Mouse (Mus musculus) CH12.LX (cell line): ENCODE data around the gene Gm44511. TPM values are rescaled to one million over a fixed set of nuclear protein-coding genes. Genes with fewer than 3 reads are reported as not detected.
A peak's percentile ranks its signal among the peaks of the same experiment; 100 is the strongest.

Source experiments
- DNase-seq: peaks from one replicate; pipeline ENCODE4 v3.0.0-alpha.2; 2013; ENCODE audit errors: extremely low read depth
- H3K27ac ChIP-seq: 2 replicates; pipeline ENCODE4 v1.5.1; 2012; ENCODE audit warnings: low read depth, mild to moderate bottlenecking, control low read depth, moderate library complexity; ENCODE audit not compliant: insufficient read depth
- H3K27me3 ChIP-seq: replicated peaks from 2 replicates; pipeline ENCODE3; 2012; ENCODE audit warnings: inconsistent platforms
- H3K36me3 ChIP-seq, 2 experiments: replicated peaks in 1 of 2; 2 replicates each; pipeline versions ENCODE3 to v1.6.1; 2012; ENCODE audit warnings: inconsistent platforms in 1 of 2, low read length in 1 of 2, mild to moderate bottlenecking in 1 of 2, mixed read lengths in 1 of 2, moderate library complexity in 1 of 2; ENCODE audit not compliant: control insufficient read depth in 1 of 2, insufficient read depth in 1 of 2
- H3K4me1 ChIP-seq, 2 experiments: 2 replicates each; pipeline ENCODE4 v1.6.1; 2012; ENCODE audit warnings: inconsistent platforms in 1 of 2, moderate library complexity in 1 of 2; ENCODE audit not compliant: insufficient read depth in 2 of 2, control insufficient read depth in 1 of 2
- H3K4me2 ChIP-seq: 2 replicates; pipeline ENCODE4 v1.6.1; 2012; ENCODE audit warnings: low read depth, mild to moderate bottlenecking, control low read depth; ENCODE audit not compliant: poor library complexity, insufficient read depth, severe bottlenecking
- H3K4me3 ChIP-seq, 3 experiments: fragments of 150-350 bp in 1 of 3; sonication (generic) in 1 of 3; replicated peaks in 1 of 3; 2 replicates each; pipeline versions ENCODE3 to v1.5.1; 2011 to 2012; ENCODE audit warnings: low read depth in 2 of 3, low read length in 2 of 3, mild to moderate bottlenecking in 2 of 3, moderate library complexity in 2 of 3, control low read depth in 1 of 3, improper control_type of control experiment in 1 of 3, inconsistent platforms in 1 of 3, mixed read lengths in 1 of 3; ENCODE audit not compliant: poor library complexity in 1 of 3
- H3K79me2 ChIP-seq: replicated peaks from 2 replicates; pipeline ENCODE4 v1.6.1; 2012; ENCODE audit warnings: mild to moderate bottlenecking, moderate library complexity; ENCODE audit not compliant: control insufficient read depth, poor library complexity, insufficient read depth, severe bottlenecking; ENCODE audit errors: extremely low read depth
- H3K9ac ChIP-seq: 2 replicates; pipeline ENCODE4 v1.6.1; 2012; ENCODE audit warnings: low read depth, mild to moderate bottlenecking, control low read depth, moderate library complexity; ENCODE audit not compliant: insufficient read depth
- H3K9me3 ChIP-seq: replicated peaks from 2 replicates; pipeline ENCODE3; 2012; ENCODE audit warnings: low read length, inconsistent platforms, mixed read lengths
- BHLHE40 ChIP-seq: IDR thresholded peaks from 2 replicates; pipeline ENCODE4 v1.6.1; 2011; ENCODE audit warnings: mild to moderate bottlenecking, low read depth, low read length, improper control_type of control experiment
- CHD1 ChIP-seq: IDR thresholded peaks from 2 replicates; pipeline ENCODE4 v1.6.1; 2012; ENCODE audit warnings: low read depth, low read length, improper control_type of control experiment, inconsistent platforms
- CHD2 ChIP-seq: IDR thresholded peaks from 2 replicates; pipeline ENCODE4 v1.6.1; 2011; ENCODE audit warnings: low read length, improper control_type of control experiment
- CTCF ChIP-seq, 2 experiments: IDR thresholded peaks in 1 of 2; conservative IDR thresholded peaks in 1 of 2; 2 replicates each; pipeline ENCODE4 v1.5.1; 2011 to 2012; ENCODE audit warnings: low read depth in 2 of 2, low read length in 2 of 2, improper control_type of control experiment in 1 of 2, inconsistent platforms in 1 of 2, mild to moderate bottlenecking in 1 of 2, moderate library complexity in 1 of 2
- ELF1 ChIP-seq: IDR thresholded peaks from 2 replicates; pipeline ENCODE4 v1.6.1; 2014; ENCODE audit warnings: low read depth, mild to moderate bottlenecking, inconsistent platforms, low read length, improper control_type of control experiment
- EP300 ChIP-seq: IDR thresholded peaks from 2 replicates; pipeline ENCODE4 v1.6.1; 2011; ENCODE audit warnings: low read length, improper control_type of control experiment
- ETS1 ChIP-seq: conservative IDR thresholded peaks from 2 replicates; pipeline ENCODE4 v1.6.1; 2012; ENCODE audit warnings: low read depth, mild to moderate bottlenecking, inconsistent platforms, low read length, improper control_type of control experiment, moderate library complexity
- IRF4 ChIP-seq: IDR thresholded peaks from 2 replicates; pipeline ENCODE4 v1.6.1; 2014; ENCODE audit warnings: low read depth, mild to moderate bottlenecking, inconsistent platforms, low read length, improper control_type of control experiment
- JUN ChIP-seq: IDR thresholded peaks from 2 replicates; pipeline ENCODE4 v1.6.1; 2011; ENCODE audit warnings: low read depth, mild to moderate bottlenecking, low read length, improper control_type of control experiment, moderate library complexity; ENCODE audit not compliant: insufficient read depth
- JUND ChIP-seq: conservative IDR thresholded peaks from 2 replicates; pipeline ENCODE4 v1.6.1; 2011; ENCODE audit warnings: low read depth, low read length, improper control_type of control experiment
- KAT2A ChIP-seq: IDR thresholded peaks from 2 replicates; pipeline ENCODE4 v1.6.1; 2012; ENCODE audit warnings: low read length, improper control_type of control experiment, inconsistent platforms; ENCODE audit not compliant: insufficient replicate concordance
- MAFK ChIP-seq: IDR thresholded peaks from 2 replicates; pipeline ENCODE4 v1.6.1; 2011; ENCODE audit warnings: low read length, improper control_type of control experiment; ENCODE audit not compliant: insufficient replicate concordance
- MAX ChIP-seq: IDR thresholded peaks from 2 replicates; pipeline ENCODE4 v1.6.1; 2011; ENCODE audit warnings: low read length, improper control_type of control experiment
- MXI1 ChIP-seq: IDR thresholded peaks from 2 replicates; pipeline ENCODE4 v1.6.1; 2011; ENCODE audit warnings: mild to moderate bottlenecking, low read depth, low read length, improper control_type of control experiment
- MYC ChIP-seq: IDR thresholded peaks from 2 replicates; pipeline ENCODE4 v1.6.1; 2011; ENCODE audit warnings: low read depth, mild to moderate bottlenecking, improper control_type of control experiment, low read length
- NELFE ChIP-seq: IDR thresholded peaks from 2 replicates; pipeline ENCODE4 v1.6.1; 2011; ENCODE audit warnings: low read depth, low read length, improper control_type of control experiment
- NRF1 ChIP-seq: IDR thresholded peaks from 2 replicates; pipeline ENCODE4 v1.6.1; 2014; ENCODE audit warnings: low read depth, mild to moderate bottlenecking, inconsistent platforms, low read length, improper control_type of control experiment, moderate library complexity
- POLR2AphosphoS2 ChIP-seq: IDR thresholded peaks from 2 replicates; pipeline ENCODE4 v1.6.1; 2011; ENCODE audit warnings: low read depth, low read length, improper control_type of control experiment
- RAD21 ChIP-seq: IDR thresholded peaks from 2 replicates; pipeline ENCODE4 v1.6.1; 2011; ENCODE audit warnings: low read depth, mild to moderate bottlenecking, low read length, improper control_type of control experiment, moderate library complexity
- SMC3 ChIP-seq: IDR thresholded peaks from 2 replicates; pipeline ENCODE4 v1.6.1; 2011; ENCODE audit warnings: low read depth, low read length, improper control_type of control experiment
- TBP ChIP-seq: conservative IDR thresholded peaks from 2 replicates; pipeline ENCODE4 v1.6.1; 2011; ENCODE audit warnings: low read depth, low read length, improper control_type of control experiment
- TCF12 ChIP-seq: IDR thresholded peaks from 2 replicates; pipeline ENCODE4 v1.6.1; 2014; ENCODE audit warnings: low read depth, mild to moderate bottlenecking, inconsistent platforms, low read length, improper control_type of control experiment
- UBTF ChIP-seq: IDR thresholded peaks from 2 replicates; pipeline ENCODE4 v1.6.1; 2012; ENCODE audit warnings: low read depth, mild to moderate bottlenecking, inconsistent platforms, low read length, improper control_type of control experiment, moderate library complexity
- ZC3H11A ChIP-seq: IDR thresholded peaks from 2 replicates; pipeline ENCODE4 v1.6.1; 2012; ENCODE audit warnings: low read depth, mild to moderate bottlenecking, inconsistent platforms, low read length, improper control_type of control experiment
- ZMIZ1 ChIP-seq: IDR thresholded peaks from 2 replicates; pipeline ENCODE4 v1.6.1; 2012; ENCODE audit warnings: low read depth, mild to moderate bottlenecking, inconsistent platforms, low read length, improper control_type of control experiment
- ZNF384 ChIP-seq: IDR thresholded peaks from 2 replicates; pipeline ENCODE4 v1.6.1; 2012; ENCODE audit warnings: low read depth, low read length, improper control_type of control experiment, inconsistent platforms
- dilution Hi-C: fragments of 300-500 bp; cut with MboI; formaldehyde crosslinking; loops from 2 replicates; pipeline ENCODE4 v1.14.3; 2020; ENCODE audit warnings: low sequenced_read_pairs; ENCODE audit not compliant: extremely low pct_unique_long_range_greater_than_20kb, extremely low pct_ligation_motif_present
- in situ Hi-C: fragments of 300-500 bp; cut with MboI; formaldehyde crosslinking; loops from 3 replicates; pipeline ENCODE4 v1.14.3; 2019; ENCODE audit warnings: low sequenced_read_pairs, low pct_ligation_motif_present, low pct_unique_long_range_greater_than_20kb, mixed read lengths
- polyA plus RNA-seq: library from polyadenylated mRNA; unstranded; fragments of >175 nt; gene quantifications from 2 replicates; pipeline ENCODE4 v1.2.1, GENCODE M21; 2012; ENCODE audit warnings: low read depth; ENCODE audit not compliant: insufficient read length
- total RNA-seq, 2 experiments: library from RNA; depleted of rRNA; stranded (reverse); fragments of 300-350 nt in 1 of 2; fragments of >200 nt in 1 of 2; gene quantifications; 2 replicates each; pipeline ENCODE4 v1.2.3; 2012 to 2014

Gene Gm44511
- total and polyA plus RNA-seq, 3 experiments = not detected

DNA sequence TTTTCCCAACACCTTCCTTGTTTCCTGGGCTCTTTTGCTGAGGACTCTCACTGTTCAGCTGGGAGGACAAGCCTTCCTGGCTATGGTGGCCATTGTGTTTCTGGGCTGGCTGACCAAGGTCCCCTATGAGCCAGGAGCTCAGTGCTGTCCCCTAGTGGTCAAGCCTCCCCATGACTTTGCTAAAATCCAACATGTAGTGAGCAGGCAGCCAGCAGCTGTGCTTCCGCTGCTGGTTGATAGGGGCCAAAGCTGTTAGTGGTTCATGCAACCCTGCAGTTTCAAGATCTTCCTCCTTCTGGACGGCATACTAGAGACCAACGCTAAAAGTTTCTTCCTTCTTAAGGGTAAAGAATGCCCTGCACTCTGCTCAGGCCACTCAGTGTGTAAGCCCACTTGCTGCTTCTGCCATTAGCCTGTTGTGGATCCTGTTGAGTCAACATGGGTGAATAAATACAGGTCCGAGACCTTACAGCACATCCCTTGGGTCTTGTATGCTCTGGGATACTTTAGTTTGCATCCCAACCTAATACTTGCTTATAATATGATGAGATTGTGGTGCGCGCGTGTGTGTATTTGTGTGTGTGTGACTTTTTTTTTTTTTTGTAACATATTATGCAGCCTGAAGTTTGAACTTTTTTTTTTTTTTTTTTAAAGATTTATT lies 19.3 kb upstream of the Gm44511 start:
- DNase-seq = peak; percentile 96
- Histone ChIP-seq H3K27me3 (no peaks in the 10 kb centered on the region), H3K27ac (peak overlapping the region; percentile 86), H3K9me3 (no peaks in the 10 kb centered on the region), H3K36me3 (peaks cover 23 to 32% of the 10 kb centered on the region in 2 experiments), H3K4me2 (peak overlapping the region; percentile 34; the same call in 1 of the 2 replicates), H3K4me1 (peaks cover 3 to 29% of the 10 kb centered on the region in 2 experiments), H3K79me2 (no peaks in the 10 kb centered on the region; the same call in 1 of the 2 replicates), H3K4me3 (peak overlapping the region; percentile 17 to 36 (median 27)), H3K9ac (peak overlapping the region; percentile 46)
- TF ChIP-seq POLR2AphosphoS2 (peak; percentile 69; the same call in 1 of the 2 replicates), NELFE (peak; percentile 44; the same call in 1 of the 2 replicates), MAFK (0 out of 2 replicates have a peak, but pooled peaks have one; percentile 12), CTCF (conservative IDR thresholded peaks at IDR 0.05 in 1 of 2, IDR thresholded peaks at IDR 0.05 in 1 of 2; ENCODE audit: low read depth in 2 of 2, low read length in 2 of 2) (peak; percentile 96 to 100), RAD21 (peak; percentile 42), JUND (no peak), ZNF384 (peak; percentile 82), KAT2A (no peak), ELF1 (peak; percentile 60; the same call in 1 of the 2 replicates), ZMIZ1 (no peak), SMC3 (peak; percentile 70), ZC3H11A (no peak), TBP (0 out of 2 replicates have a peak, but pooled peaks have one; percentile 47), MXI1 (no peak), MYC (peak; percentile 35; the same call in 1 of the 2 replicates), MAX (no peak), TCF12 (peak; percentile 53; the same call in 1 of the 2 replicates), NRF1 (peak; percentile 9; the same call in 1 of the 2 replicates), IRF4 (peak; percentile 36; the same call in 1 of the 2 replicates), CHD1 (no peak)
- dilution Hi-C loops = no loop called here
- in situ Hi-C loops = loop anchor here (5.0 to 25.0 kb wide), 2 partner anchors 407 to 517 kb away; no protein-coding TSS in a partner anchor

DNA sequence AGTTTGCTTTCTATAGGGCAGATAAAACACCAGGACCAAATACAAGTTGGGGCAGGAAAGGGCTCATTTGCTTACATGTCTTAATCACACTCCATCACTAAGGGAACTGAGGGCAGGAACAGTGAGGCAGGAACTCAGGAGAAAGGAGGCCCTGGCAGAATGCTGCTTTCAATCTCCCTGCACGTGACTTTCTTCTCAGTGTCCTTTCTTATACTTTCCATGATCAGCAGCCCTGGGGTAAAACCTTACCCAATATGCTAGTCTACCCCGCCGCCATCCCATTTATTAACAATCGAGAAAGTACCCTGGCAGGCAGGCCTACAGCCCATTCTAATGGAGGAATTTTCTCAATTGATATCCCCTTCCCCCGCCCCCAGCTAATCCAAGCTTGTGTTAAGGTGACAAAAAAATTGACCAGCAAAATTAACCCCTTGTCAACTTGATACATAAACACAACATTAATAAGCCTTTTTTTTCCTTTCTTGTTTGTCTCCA lies 18.5 kb upstream of the Gm44511 start:
- no peak for DNase-seq
- H3K36me3 ChIP-seq = peaks cover 20 to 27% of the 10 kb centered on the region in 2 experiments
- TF ChIP-seq CHD1 = 0 out of 2 replicates have a peak, but pooled peaks have one; percentile 13
- TF ChIP-seq JUN = no peak
- TF ChIP-seq IRF4 = no peak
- no peak for TF ChIP-seq MYC
- TF ChIP-seq ETS1 = no peak
- TF ChIP-seq EP300 = no peak
- no peak for TF ChIP-seq KAT2A
- no peak for TF ChIP-seq MAFK
- no peak for TF ChIP-seq UBTF
- peak; percentile 41; the same call in 1 of the 2 replicates for TF ChIP-seq CHD2
- no peak for TF ChIP-seq TCF12
- TF ChIP-seq TBP = no peak
- TF ChIP-seq BHLHE40 = peak; percentile 83
- TF ChIP-seq SMC3 = no peak
- TF ChIP-seq MXI1 = no peak
- TF ChIP-seq, all 38 proteins: peak for 3
- H3K4me1 ChIP-seq = peaks cover 3 to 29% of the 10 kb centered on the region in 2 experiments
- in situ Hi-C loops = loop anchor here (5.0 to 25.0 kb wide), 5 partner anchors 37 to 518 kb away; no protein-coding TSS in a partner anchor
- dilution Hi-C loops = no loop called here
- H3K9ac ChIP-seq = peak overlapping the region; percentile 62
- H3K27ac ChIP-seq = peak overlapping the region; percentile 77
- no peaks in the 10 kb centered on the region for H3K27me3 ChIP-seq
- peak overlapping the region in 2 of 3 experiments; percentile 43 to 86 for H3K4me3 ChIP-seq
- H3K79me2 ChIP-seq = no peaks in the 10 kb centered on the region; the same call in 1 of the 2 replicates
- H3K9me3 ChIP-seq = no peaks in the 10 kb centered on the region
- H3K4me2 ChIP-seq = peak overlapping the region; percentile 69
